Comparison of ENCODE assay signal across 29 mouse cellular contexts in the genomic region with DNA sequence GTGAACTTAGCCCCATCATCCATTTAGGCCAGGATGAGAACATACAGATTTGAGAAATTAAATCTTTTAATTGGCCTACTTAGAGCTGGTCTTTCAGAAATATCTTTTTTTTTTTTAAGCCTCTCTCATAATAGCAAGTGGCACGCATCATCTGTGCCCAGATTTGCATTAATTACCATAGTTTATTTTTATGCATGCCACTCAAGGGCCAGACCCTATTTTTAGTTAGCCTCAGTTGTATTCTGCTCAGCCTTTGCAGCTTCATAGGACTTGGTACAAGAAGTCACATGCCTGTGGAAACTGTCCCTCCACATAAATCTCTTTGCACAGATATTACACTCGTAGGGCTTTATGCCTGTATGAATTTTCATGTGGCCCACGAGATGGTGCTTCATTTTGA. TPM values are rescaled to one million over a fixed set of nuclear protein-coding genes. Genes with fewer than 3 reads are reported as not detected.
DNase-seq lines count a peak whose midpoint lies in the region; ATAC-seq lines count a peak whose summit lies in the region.
"Had no signal": no experiment of that assay in that cellular context is flagged by ENCODE, and none has a peak within 500 bp of the region (broad histone marks: within the 10 kb centered on the region; RNA-seq: fewer than 3 reads in every experiment).

No protein-coding gene starts in this region.

- ATAC-seq in frontal cortex, adult (ENCODE audit: low TSS enrichment) = peak; percentile 41
- no peak for ATAC-seq in midbrain, embryonic 13.5 days
- ATAC-seq in megakaryocyte-erythroid progenitor cell, adult 5-6 weeks (replicated peaks; ENCODE audit: low FRiP score, low TSS enrichment, poor library complexity, severe bottlenecking) = no peak
- ATAC-seq: activated CD4-positive, CD25-positive, alpha-beta regulatory T cell, adult 4 months; intestine, embryonic 16.5 days; midbrain, embryonic 16.5 days had no signal

- no peaks in the 10 kb centered on the region for H3K9me3 ChIP-seq in midbrain, embryonic 13.5 days
- H3K9me3 ChIP-seq in midbrain, embryonic 10.5 days (replicated peaks) = no peaks in the 10 kb centered on the region
- H3K9me3 ChIP-seq: hindbrain, embryonic 13.5 days; limb, embryonic 12.5 days; liver, embryonic 15.5 days; stomach, embryonic 15.5 days had no signal

- no peak overlapping the region for H3K4me2 ChIP-seq in midbrain, embryonic 13.5 days (replicated peaks)
- H3K4me2 ChIP-seq: heart, embryonic 11.5 days; hindbrain, embryonic 13.5 days; limb, embryonic 12.5 days; liver, embryonic 15.5 days; lung, embryonic 14.5 days; stomach, embryonic 15.5 days had no signal

- H3K4me3 ChIP-seq in midbrain, embryonic 13.5 days (replicated peaks) = no peak overlapping the region
- no peak overlapping the region for H3K4me3 ChIP-seq in midbrain, embryonic 10.5 days
- H3K4me3 ChIP-seq: hindbrain, embryonic 13.5 days; limb, embryonic 12.5 days; liver, embryonic 15.5 days; stomach, embryonic 15.5 days had no signal

- WGBS in midbrain, embryonic 13.5 days = 70% methylated on average over 3 of the region's 3 CpGs
- WGBS in midbrain, embryonic 10.5 days = 96% methylated on average over 3 of the region's 3 CpGs

- H3K9ac ChIP-seq in midbrain, embryonic 13.5 days (replicated peaks) = 0 out of 2 replicates have a peak overlapping the region, but pooled peaks have one; percentile 8
- H3K9ac ChIP-seq: hindbrain, embryonic 13.5 days; limb, embryonic 12.5 days; liver, embryonic 15.5 days; lung, embryonic 14.5 days; stomach, embryonic 15.5 days had no signal

- H3K4me1 ChIP-seq in midbrain, embryonic 13.5 days (replicated peaks) = peaks cover 14% of the 10 kb centered on the region
- peaks cover 7% of the 10 kb centered on the region; the same call in 1 of the 2 replicates for H3K4me1 ChIP-seq in midbrain, embryonic 10.5 days
- H3K4me1 ChIP-seq: hindbrain, embryonic 13.5 days; stomach, embryonic 15.5 days had no signal

- H3K27me3 ChIP-seq in midbrain, embryonic 13.5 days = no peaks in the 10 kb centered on the region
- H3K27me3 ChIP-seq in midbrain, embryonic 10.5 days (ENCODE audit: low read depth, poor library complexity, severe bottlenecking) = no peaks in the 10 kb centered on the region
- H3K27me3 ChIP-seq: CH12.LX; hindbrain, embryonic 13.5 days; limb, embryonic 12.5 days; liver, embryonic 15.5 days; stomach, embryonic 15.5 days had no signal

- no peak for DNase-seq in frontal cortex, postnatal 25 days (ENCODE audit: low spot score in 2 of 2)
- no peak for DNase-seq in midbrain, embryonic 10.5 days (ENCODE audit: low spot score)
- DNase-seq in brain, adult 2 months (ENCODE audit: low read depth, low spot score) = peak; percentile 81
- peak; percentile 44 for DNase-seq in retina, postnatal 7 days (ENCODE audit: low read depth, low spot score)
- DNase-seq: adrenal gland, adult 2 months; adrenal gland, postnatal 36 days; cerebellum, adult 8-10 months; cerebellum, postnatal 25 days; heart, adult 11 months; heart, postnatal 36 days; kidney, adult 8-10 months; kidney, postnatal 4 days; lung, embryonic 14.5 days; lung, postnatal 36 days; right cerebral cortex, postnatal 14 days; thymus, postnatal 25 days had no signal

- H3K36me3 ChIP-seq in midbrain, embryonic 13.5 days = peaks cover 75% of the 10 kb centered on the region
- H3K36me3 ChIP-seq in midbrain, embryonic 10.5 days = peaks cover 82% of the 10 kb centered on the region

- no peak overlapping the region for H3K27ac ChIP-seq in midbrain, embryonic 13.5 days
- H3K27ac ChIP-seq in midbrain, embryonic 10.5 days (replicated peaks) = no peak overlapping the region
- H3K27ac ChIP-seq: hindbrain, embryonic 13.5 days; kidney, postnatal 0 days; limb, embryonic 12.5 days; liver, embryonic 15.5 days; stomach, embryonic 15.5 days had no signal

RNA-seq across cellular contexts. Expression of a gene that starts 14.9 kb away (rescaled TPM):
- polyA plus RNA-seq in midbrain, embryonic 13.5 days (2015; fragmentation: Nextera tagmentation; extraction: Ambion mirVana) = 29.0 and 29.7 TPM in 2 replicates
- polyA plus RNA-seq in midbrain, embryonic 10.5 days (2016; fragmentation: Nextera tagmentation; extraction: Ambion mirVana) = 20.3 and 25.3 TPM in 2 replicates
- total RNA-seq in megakaryocyte-erythroid progenitor cell, adult 5-6 weeks (2014; fragmentation: Nextera tagmentation) = 12.0 and 12.4 TPM in 2 replicates
- total RNA-seq in megakaryocyte-erythroid progenitor cell, adult 5-6 weeks (2017) = 13.3 and 17.8 TPM in 2 replicates

RNA-seq across cellular contexts. Expression of a gene that starts 22.4 kb away (rescaled TPM):
- polyA plus RNA-seq in midbrain, embryonic 13.5 days (2015; fragmentation: Nextera tagmentation; extraction: Ambion mirVana) = 6.9 and 7.3 TPM in 2 replicates
- 6.1 and 7.4 TPM in 2 replicates for polyA plus RNA-seq in midbrain, embryonic 10.5 days (2016; fragmentation: Nextera tagmentation; extraction: Ambion mirVana)
- total RNA-seq in megakaryocyte-erythroid progenitor cell, adult 5-6 weeks (2014; fragmentation: Nextera tagmentation) = 13.7 and 20.6 TPM in 2 replicates
- total RNA-seq in megakaryocyte-erythroid progenitor cell, adult 5-6 weeks (2017) = 3.1 and 3.5 TPM in 2 replicates

Comparison
In these comparisons a context has a peak if more than half of its experiments do, and no peak if none do; other contexts are left out.
1. DNase-seq: peak in brain, adult 2 months (single experiment) and retina, postnatal 7 days (single experiment); none in frontal cortex, postnatal 25 days (0 of 2) and midbrain, embryonic 10.5 days (single experiment).